Mouse (Mus musculus): ENCODE measurements around the gene Fgfrl1. TPM values are rescaled to one million over a fixed set of nuclear protein-coding genes. Genes with fewer than 3 reads are reported as not detected.
"Not testable (repeated sequence)": the region's sequence is repeated elsewhere in the genome, so short reads cannot be mapped to it uniquely, and the experiment has no call there.

The Fgfrl1 gene
- polyA plus RNA-seq, 1 experiment = 30.9 TPM

- TF ChIP-seq MYOD1 (IDR thresholded peaks at IDR 0.05; ENCODE audit: control insufficient read depth, insufficient read length, low read depth) = no peak
- H3ac ChIP-seq (ENCODE audit: control insufficient read depth, insufficient read length, low read depth) = no peak overlapping the region
- H3K4me3 ChIP-seq (ENCODE audit: insufficient read depth, poor library complexity, severe bottlenecking) = no peak overlapping the region
- no peaks in the 10 kb centered on the region for H3K79me2 ChIP-seq (ENCODE audit: control insufficient read depth, insufficient read depth)
- H3K79me3 ChIP-seq (ENCODE audit: low read depth) = no peaks in the 10 kb centered on the region
- H3K36me3 ChIP-seq (ENCODE audit: control insufficient read depth, insufficient read depth) = no peaks in the 10 kb centered on the region
- no peaks in the 10 kb centered on the region for H3K27me3 ChIP-seq (ENCODE audit: control insufficient read depth, insufficient read depth, insufficient read length)
Observed at GRCm38 (mm10) chr5:108743856-108744255, 51.7 kb downstream of the Fgfrl1 start.

- TF ChIP-seq CTCF (IDR thresholded peaks at IDR 0.05; ENCODE audit: control insufficient read depth, insufficient read depth, insufficient read length) = no peak
- no peak for TF ChIP-seq MYOG (IDR thresholded peaks at IDR 0.05; ENCODE audit: control insufficient read depth, extremely low read depth, insufficient read length)
- TF ChIP-seq MYOD1 (IDR thresholded peaks at IDR 0.05; ENCODE audit: control insufficient read depth, insufficient read length, low read depth) = no peak
- TF ChIP-seq MAX (IDR thresholded peaks at IDR 0.05) = no peak
- TF ChIP-seq CEBPB (IDR thresholded peaks at IDR 0.05; ENCODE audit: low read depth) = no peak
- no peak for TF ChIP-seq USF1 (IDR thresholded peaks at IDR 0.05; ENCODE audit: low read depth)
- TF ChIP-seq FOSL1 (IDR thresholded peaks at IDR 0.05; ENCODE audit: insufficient read depth, low read length, poor library complexity, severe bottlenecking) = no peak
- no peaks in the 10 kb centered on the region for H3K79me2 ChIP-seq (ENCODE audit: control insufficient read depth, insufficient read depth)
- no peaks in the 10 kb centered on the region for H3K79me3 ChIP-seq (ENCODE audit: low read depth)
- no peaks in the 10 kb centered on the region for H3K36me3 ChIP-seq (ENCODE audit: control insufficient read depth, insufficient read depth)
- H3ac ChIP-seq (ENCODE audit: control insufficient read depth, insufficient read length, low read depth) = no peak overlapping the region
- no peak overlapping the region for H3K4me3 ChIP-seq (ENCODE audit: insufficient read depth, poor library complexity, severe bottlenecking)
- H3K27me3 ChIP-seq (ENCODE audit: control insufficient read depth, insufficient read depth, insufficient read length) = no peaks in the 10 kb centered on the region
Observed at GRCm38 (mm10) chr5:108744629-108745028, 52.4 kb downstream of the Fgfrl1 start.

- no peak for TF ChIP-seq MYOG (IDR thresholded peaks at IDR 0.05; ENCODE audit: control insufficient read depth, extremely low read depth, insufficient read length)
- no peak for TF ChIP-seq MYOD1 (IDR thresholded peaks at IDR 0.05; ENCODE audit: control insufficient read depth, insufficient read length, low read depth)
- no peak for TF ChIP-seq CTCF (IDR thresholded peaks at IDR 0.05; ENCODE audit: control insufficient read depth, insufficient read depth, insufficient read length)
- TF ChIP-seq FOSL1 (IDR thresholded peaks at IDR 0.05; ENCODE audit: insufficient read depth, low read length, poor library complexity, severe bottlenecking) = no peak
- no peak for TF ChIP-seq CEBPB (IDR thresholded peaks at IDR 0.05; ENCODE audit: low read depth)
- no peak for TF ChIP-seq USF1 (IDR thresholded peaks at IDR 0.05; ENCODE audit: low read depth)
- TF ChIP-seq MAX (IDR thresholded peaks at IDR 0.05) = no peak
- Histone ChIP-seq H3K4me3 (ENCODE audit: insufficient read depth, poor library complexity, severe bottlenecking) (no peak overlapping the region), H3K79me2 (ENCODE audit: control insufficient read depth, insufficient read depth) (no peaks in the 10 kb centered on the region), H3ac (ENCODE audit: control insufficient read depth, insufficient read length, low read depth) (no peak overlapping the region), H3K27me3 (ENCODE audit: control insufficient read depth, insufficient read depth, insufficient read length) (no peaks in the 10 kb centered on the region), H3K36me3 (ENCODE audit: control insufficient read depth, insufficient read depth) (no peaks in the 10 kb centered on the region), H3K79me3 (ENCODE audit: low read depth) (no peaks in the 10 kb centered on the region)
Observed at GRCm38 (mm10) chr5:108750328-108751210, 58.4 kb downstream of the Fgfrl1 start.

- not testable (repeated sequence) for H3ac ChIP-seq (ENCODE audit: control insufficient read depth, insufficient read length, low read depth); H3K36me3 ChIP-seq (ENCODE audit: control insufficient read depth, insufficient read depth); H3K79me3 ChIP-seq (ENCODE audit: low read depth); H3K27me3 ChIP-seq (ENCODE audit: control insufficient read depth, insufficient read depth, insufficient read length); H3K4me3 ChIP-seq (ENCODE audit: insufficient read depth, poor library complexity, severe bottlenecking); H3K79me2 ChIP-seq (ENCODE audit: control insufficient read depth, insufficient read depth)
Observed at GRCm38 (mm10) chr5:108751258-108751657, 59.1 kb downstream of the Fgfrl1 start.

Other genes starting within 250 kb of the Fgfrl1 start
- 0.25 TPM for gene Mfsd7a, start 243.5 kb upstream of the Fgfrl1 start, polyA plus RNA-seq (2012; fragmentation: generic; extraction: Trizol)
- 14.4 TPM for gene Pcgf3, start 231.2 kb upstream of the Fgfrl1 start, polyA plus RNA-seq (2012; fragmentation: generic; extraction: Trizol)
- not detected for gene Cplx1, start 142.4 kb upstream of the Fgfrl1 start, polyA plus RNA-seq (2012; fragmentation: generic; extraction: Trizol)
- 44.0 TPM for gene Gak, start 62.6 kb upstream of the Fgfrl1 start, polyA plus RNA-seq (2012; fragmentation: generic; extraction: Trizol)
- 9.1 TPM for gene Tmem175, start 62.6 kb upstream of the Fgfrl1 start, polyA plus RNA-seq (2012; fragmentation: generic; extraction: Trizol)
- gene Idua, start 32.1 kb upstream of the Fgfrl1 start, polyA plus RNA-seq (2012; fragmentation: generic; extraction: Trizol) = 1.1 TPM
- 4.7 TPM for gene Dgkq, start 22.7 kb upstream of the Fgfrl1 start, polyA plus RNA-seq (2012; fragmentation: generic; extraction: Trizol)
- 0.11 TPM for gene Slc26a1, start 16.8 kb upstream of the Fgfrl1 start, polyA plus RNA-seq (2012; fragmentation: generic; extraction: Trizol)
- not detected for gene Rnf212, start 82.6 kb downstream of the Fgfrl1 start, polyA plus RNA-seq (2012; fragmentation: generic; extraction: Trizol)
- not detected for gene Tmed11, start 103.0 kb downstream of the Fgfrl1 start, polyA plus RNA-seq (2012; fragmentation: generic; extraction: Trizol)
- gene Vmn2r8, start 116.5 kb downstream of the Fgfrl1 start, polyA plus RNA-seq (2012; fragmentation: generic; extraction: Trizol) = not detected
- gene Vmn2r9, start 160.2 kb downstream of the Fgfrl1 start, polyA plus RNA-seq (2012; fragmentation: generic; extraction: Trizol) = not detected